Mouse (Mus musculus): Measurements from ENCODE around the gene Six4. TPM values are rescaled to one million over a fixed set of nuclear protein-coding genes. Genes with fewer than 3 reads are reported as not detected.
"Not testable (repeated sequence)": the region's sequence is repeated elsewhere in the genome, so short reads cannot be mapped to it uniquely, and the experiment has no call there.

Six4 gene
- 0.35 and 0.41 TPM in 2 replicates for polyA plus RNA-seq (2014; fragmentation: Nextera tagmentation; extraction: Ambion mirVana)

- ATAC-seq (ENCODE audit: low FRiP score, low TSS enrichment) (peak; percentile 92), DNase-seq (peak; percentile 85)
- Histone ChIP-seq H3K27me3 (ENCODE audit: control insufficient read depth, insufficient read depth, low read length) (peaks cover 5% of the 10 kb centered on the region; the same call in 1 of the 2 replicates), H3K9ac (replicated peaks; ENCODE audit: low read length) (peak within 1 kb of the TSS; percentile 65), H3K4me3 (replicated peaks; ENCODE audit: low read depth, low read length) (peak within 1 kb of the TSS; percentile 65), H3K36me3 (ENCODE audit: control insufficient read depth, insufficient read depth, low read length) (no peaks in the 10 kb centered on the region), H3K4me1 (ENCODE audit: control insufficient read depth, insufficient read depth, low read length) (peaks cover 13% of the 10 kb centered on the region), H3K4me2 (ENCODE audit: low read length) (peak within 1 kb of the TSS; percentile 100), H3K27ac (replicated peaks; ENCODE audit: low read depth, low read length) (no peak within 1 kb of the TSS; the same call in 1 of the 2 replicates), H3K9me3 (ENCODE audit: control insufficient read depth, low read length) (no peaks in the 10 kb centered on the region)
- under 1% methylated on average over 20 of the region's 20 CpGs for WGBS
Measured at GRCm38 (mm10) chr12:73113196-73113595, at the start of gene Six4. TSS of gene Six4 (minus strand) at chr12:73113456.

GRCm38 (mm10) chr12:73162408-73163181 lies 49.3 kb upstream of the Six4 start:
- H3K36me3 ChIP-seq (ENCODE audit: control insufficient read depth, insufficient read depth, low read length): no peaks in the 10 kb centered on the region
- ATAC-seq (ENCODE audit: low FRiP score, low TSS enrichment): no peak
- WGBS: 72% methylated on average over 13 of the region's 13 CpGs
- no peaks in the 10 kb centered on the region for H3K27me3 ChIP-seq (ENCODE audit: control insufficient read depth, insufficient read depth, low read length)
- DNase-seq: peak; percentile 2
- no peak overlapping the region for H3K4me3 ChIP-seq (replicated peaks; ENCODE audit: low read depth, low read length)
- no peaks in the 10 kb centered on the region for H3K4me1 ChIP-seq (ENCODE audit: control insufficient read depth, insufficient read depth, low read length)
- no peak overlapping the region for H3K27ac ChIP-seq (replicated peaks; ENCODE audit: low read depth, low read length)
- H3K9me3 ChIP-seq (ENCODE audit: control insufficient read depth, low read length): no peaks in the 10 kb centered on the region
- no peak overlapping the region for H3K9ac ChIP-seq (replicated peaks; ENCODE audit: low read length)
- H3K4me2 ChIP-seq (ENCODE audit: low read length): no peak overlapping the region

- Histone ChIP-seq H3K4me3 (replicated peaks; ENCODE audit: low read depth, low read length) (no peak overlapping the region), H3K9ac (replicated peaks; ENCODE audit: low read length) (no peak overlapping the region), H3K4me1 (ENCODE audit: control insufficient read depth, insufficient read depth, low read length) (no peaks in the 10 kb centered on the region), H3K27me3 (ENCODE audit: control insufficient read depth, insufficient read depth, low read length) (no peaks in the 10 kb centered on the region), H3K4me2 (ENCODE audit: low read length) (no peak overlapping the region), H3K36me3 (ENCODE audit: control insufficient read depth, insufficient read depth, low read length) (no peaks in the 10 kb centered on the region), H3K27ac (replicated peaks; ENCODE audit: low read depth, low read length) (no peak overlapping the region), H3K9me3 (ENCODE audit: control insufficient read depth, low read length) (no peaks in the 10 kb centered on the region)
- ATAC-seq (ENCODE audit: low FRiP score, low TSS enrichment) (no peak), DNase-seq (peak; percentile 3)
- 77% methylated on average over 4 of the region's 4 CpGs for WGBS
Measured at GRCm38 (mm10) chr12:73160341-73160740, 47.1 kb upstream of the Six4 start.

- DNase-seq: no peak
- Histone ChIP-seq H3K4me2 (ENCODE audit: low read length) (no peak overlapping the region), H3K4me1 (ENCODE audit: control insufficient read depth, insufficient read depth, low read length) (no peaks in the 10 kb centered on the region), H3K27ac (replicated peaks; ENCODE audit: low read depth, low read length) (no peak overlapping the region), H3K9ac (replicated peaks; ENCODE audit: low read length) (no peak overlapping the region), H3K36me3 (ENCODE audit: control insufficient read depth, insufficient read depth, low read length) (no peaks in the 10 kb centered on the region), H3K4me3 (replicated peaks; ENCODE audit: low read depth, low read length) (no peak overlapping the region), H3K27me3 (ENCODE audit: control insufficient read depth, insufficient read depth, low read length) (no peaks in the 10 kb centered on the region), H3K9me3 (ENCODE audit: control insufficient read depth, low read length) (no peaks in the 10 kb centered on the region)
- no peak for ATAC-seq (ENCODE audit: low FRiP score, low TSS enrichment)
- 97% methylated on average over 4 of the region's 4 CpGs for WGBS
Measured at GRCm38 (mm10) chr12:73154150-73154549, 40.9 kb upstream of the Six4 start.

- H3K36me3 ChIP-seq (ENCODE audit: control insufficient read depth, insufficient read depth, low read length); DNase-seq; H3K9me3 ChIP-seq (ENCODE audit: control insufficient read depth, low read length); H3K4me3 ChIP-seq (replicated peaks; ENCODE audit: low read depth, low read length); H3K4me1 ChIP-seq (ENCODE audit: control insufficient read depth, insufficient read depth, low read length); H3K4me2 ChIP-seq (ENCODE audit: low read length); H3K27me3 ChIP-seq (ENCODE audit: control insufficient read depth, insufficient read depth, low read length); ATAC-seq (ENCODE audit: low FRiP score, low TSS enrichment); H3K9ac ChIP-seq (replicated peaks; ENCODE audit: low read length); H3K27ac ChIP-seq (replicated peaks; ENCODE audit: low read depth, low read length): not testable (repeated sequence)
- WGBS: 94% methylated on average over 5 of the region's 5 CpGs
Measured at GRCm38 (mm10) chr12:73151038-73151437, 37.8 kb upstream of the Six4 start.

- H3K4me1 ChIP-seq (ENCODE audit: control insufficient read depth, insufficient read depth, low read length): no peaks in the 10 kb centered on the region
- no peak overlapping the region for H3K27ac ChIP-seq (replicated peaks; ENCODE audit: low read depth, low read length)
- ATAC-seq (ENCODE audit: low FRiP score, low TSS enrichment) (no peak), DNase-seq (no peak)
- no peak overlapping the region for H3K4me3 ChIP-seq (replicated peaks; ENCODE audit: low read depth, low read length)
- no peaks in the 10 kb centered on the region for H3K36me3 ChIP-seq (ENCODE audit: control insufficient read depth, insufficient read depth, low read length)
- no peaks in the 10 kb centered on the region for H3K9me3 ChIP-seq (ENCODE audit: control insufficient read depth, low read length)
- 77% methylated on average over 3 of the region's 3 CpGs for WGBS
- no peaks in the 10 kb centered on the region for H3K27me3 ChIP-seq (ENCODE audit: control insufficient read depth, insufficient read depth, low read length)
- H3K9ac ChIP-seq (replicated peaks; ENCODE audit: low read length): no peak overlapping the region
- H3K4me2 ChIP-seq (ENCODE audit: low read length): no peak overlapping the region
Measured at GRCm38 (mm10) chr12:73147236-73147635, 34.0 kb upstream of the Six4 start.

GRCm38 (mm10) chr12:73140732-73141131 lies 27.5 kb upstream of the Six4 start:
- H3K27me3 ChIP-seq (ENCODE audit: control insufficient read depth, insufficient read depth, low read length): no peaks in the 10 kb centered on the region
- H3K4me2 ChIP-seq (ENCODE audit: low read length): no peak overlapping the region
- ATAC-seq (ENCODE audit: low FRiP score, low TSS enrichment) (no peak), DNase-seq (no peak)
- 96% methylated on average over 3 of the region's 3 CpGs for WGBS
- H3K9ac ChIP-seq (replicated peaks; ENCODE audit: low read length): no peak overlapping the region
- no peaks in the 10 kb centered on the region for H3K9me3 ChIP-seq (ENCODE audit: control insufficient read depth, low read length)
- no peaks in the 10 kb centered on the region for H3K36me3 ChIP-seq (ENCODE audit: control insufficient read depth, insufficient read depth, low read length)
- no peaks in the 10 kb centered on the region for H3K4me1 ChIP-seq (ENCODE audit: control insufficient read depth, insufficient read depth, low read length)
- no peak overlapping the region for H3K27ac ChIP-seq (replicated peaks; ENCODE audit: low read depth, low read length)
- no peak overlapping the region for H3K4me3 ChIP-seq (replicated peaks; ENCODE audit: low read depth, low read length)

- Histone ChIP-seq H3K27me3 (ENCODE audit: control insufficient read depth, insufficient read depth, low read length) (no peaks in the 10 kb centered on the region), H3K4me3 (replicated peaks; ENCODE audit: low read depth, low read length) (no peak overlapping the region), H3K9ac (replicated peaks; ENCODE audit: low read length) (no peak overlapping the region), H3K36me3 (ENCODE audit: control insufficient read depth, insufficient read depth, low read length) (no peaks in the 10 kb centered on the region), H3K4me2 (ENCODE audit: low read length) (no peak overlapping the region), H3K27ac (replicated peaks; ENCODE audit: low read depth, low read length) (no peak overlapping the region), H3K4me1 (ENCODE audit: control insufficient read depth, insufficient read depth, low read length) (peaks cover 7% of the 10 kb centered on the region), H3K9me3 (ENCODE audit: control insufficient read depth, low read length) (no peaks in the 10 kb centered on the region)
- ATAC-seq (ENCODE audit: low FRiP score, low TSS enrichment) (no peak), DNase-seq (no peak)
- 81% methylated on average over 4 of the region's 4 CpGs for WGBS
Measured at GRCm38 (mm10) chr12:73125250-73125649, 12.0 kb upstream of the Six4 start.
